Mouse (Mus musculus) kidney, postnatal 36 days (tissue): ENCODE results near the gene Endou.

ENCODE experiments used
- DNase-seq, 2 experiments: peaks; one replicate each; pipeline ENCODE4 v3.0.0; 2021 to 2022; ENCODE audit warnings: mixed read lengths in 2 of 2

Gene Endou

GRCm38 (mm10) chr15:97727048-97727447 is 4.1 kb downstream of the Endou start:
- no peak for DNase-seq

GRCm38 (mm10) chr15:97726310-97726709 is 4.8 kb downstream of the Endou start:
- DNase-seq = no peak

DNA sequence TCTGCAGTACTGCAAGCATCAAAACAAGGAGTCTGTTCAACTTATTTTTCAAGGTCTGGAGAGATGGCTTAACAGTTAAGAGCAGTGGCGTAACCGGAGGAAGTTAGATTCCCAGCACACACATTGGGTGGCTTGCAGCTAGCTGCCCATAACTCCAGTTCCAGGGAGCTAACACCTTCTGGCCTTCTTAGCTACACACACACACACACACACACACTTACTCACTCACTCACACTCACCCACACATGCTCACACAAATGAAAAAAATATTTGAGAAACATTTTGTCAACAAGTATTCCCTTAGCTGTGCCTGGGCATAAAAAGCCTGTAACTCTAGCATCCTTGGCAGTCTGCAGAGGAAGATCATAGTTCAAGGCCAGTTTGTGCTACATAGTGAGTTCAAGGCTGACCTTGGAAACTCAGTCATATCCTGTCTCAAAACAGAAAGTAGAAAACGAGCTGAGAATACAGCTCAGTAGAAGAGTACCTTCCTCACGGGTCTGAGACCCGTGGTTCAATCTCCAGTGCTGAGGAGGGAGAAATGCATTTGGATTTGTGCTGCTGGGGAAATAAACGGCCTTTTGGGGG is 5.8 kb downstream of the Endou start:
- DNase-seq = no peak

GRCm38 (mm10) chr15:97724346-97725197 is 6.6 kb downstream of the Endou start:
- no peak for DNase-seq

- no peak for DNase-seq
Observed at GRCm38 (mm10) chr15:97723536-97724345, 7.4 kb downstream of the Endou start.

DNA sequence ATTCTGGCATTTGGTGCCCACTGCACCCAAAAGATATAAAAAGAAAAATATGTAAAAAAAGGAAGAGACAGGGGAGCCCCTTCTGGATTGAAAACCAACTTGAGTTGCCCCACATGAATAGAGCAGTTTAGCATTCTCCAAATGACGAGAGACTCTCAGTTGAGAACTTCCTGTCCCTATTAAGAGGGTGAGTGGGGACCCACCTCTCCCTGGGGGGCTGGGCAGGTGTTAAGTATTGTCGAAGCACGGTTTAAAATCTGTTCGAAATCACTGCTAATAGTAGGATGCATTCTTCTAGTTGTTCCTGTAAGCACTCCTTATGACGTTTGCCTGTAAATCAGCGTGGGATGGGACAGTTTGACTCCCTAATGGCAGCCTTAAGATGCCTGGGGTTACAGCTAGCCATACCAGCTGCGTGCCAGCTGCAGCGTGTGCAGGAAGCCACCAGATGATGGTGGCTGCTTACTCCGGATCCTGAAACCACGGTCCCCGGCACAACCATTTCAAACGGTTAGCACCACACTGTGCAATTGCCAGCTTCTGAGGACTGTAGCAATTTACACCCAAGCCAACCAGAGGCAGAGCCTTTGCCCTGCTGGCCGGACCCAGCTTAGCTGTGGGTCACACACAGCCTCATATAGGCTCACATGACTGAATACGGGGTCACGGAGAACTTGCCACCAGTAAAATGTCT is 10.0 kb downstream of the Endou start:
- DNase-seq = peak; percentile 41 to 53

DNA sequence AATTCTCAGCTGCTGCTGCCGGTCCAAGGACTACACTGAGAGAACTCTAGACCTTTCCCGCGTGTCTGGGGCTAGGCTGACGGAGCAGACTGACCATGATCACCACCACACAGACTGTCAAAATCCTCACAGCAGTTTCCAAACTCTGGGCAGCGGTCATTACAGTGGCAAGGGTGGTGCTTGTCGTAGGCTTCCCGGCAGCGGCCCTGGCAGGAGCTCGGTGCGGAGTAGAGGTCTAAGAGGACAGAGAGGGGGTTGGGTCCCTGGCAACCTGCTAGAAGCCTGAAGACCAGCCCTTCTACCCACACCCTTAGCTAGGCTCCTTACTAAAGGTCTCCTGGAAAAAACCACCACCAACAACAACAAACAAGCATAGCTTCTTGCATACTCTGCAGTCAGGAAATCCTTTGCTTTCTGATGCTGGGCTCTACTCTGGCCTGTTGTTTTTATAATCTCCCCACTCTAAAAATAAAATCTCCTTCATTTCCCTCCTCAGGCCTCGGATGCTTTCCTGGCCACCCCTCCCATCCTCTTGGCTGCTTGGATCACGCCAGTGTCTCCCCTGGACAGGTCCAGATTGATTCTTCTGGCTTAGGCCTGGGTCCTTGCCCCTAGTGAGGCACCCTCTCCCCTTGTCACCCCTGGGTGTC is 11.0 kb downstream of the Endou start:
- peak; percentile 64 to 65 for DNase-seq

DNA sequence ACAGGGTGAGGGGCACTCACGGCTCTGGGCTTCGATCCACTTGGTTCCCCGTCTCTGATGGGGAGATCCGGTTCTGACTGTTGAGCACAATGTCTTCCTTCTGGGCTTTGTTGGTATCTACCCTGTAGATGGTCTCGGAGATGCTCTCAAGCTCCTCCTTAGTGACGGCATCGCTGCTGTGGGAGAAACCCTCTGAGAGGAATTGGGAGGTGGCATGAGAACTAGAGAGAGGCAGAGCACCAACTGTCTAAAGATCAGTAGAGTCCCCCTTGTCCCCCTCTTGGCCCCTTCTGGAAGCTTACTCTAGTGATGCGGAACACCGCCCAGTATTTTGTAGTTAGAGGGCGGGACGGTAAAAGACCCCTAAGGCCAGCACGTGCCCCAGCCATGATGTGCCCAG is 11.6 kb downstream of the Endou start:
- no peak for DNase-seq

- DNase-seq = no peak
Observed at GRCm38 (mm10) chr15:97718535-97719155, 12.5 kb downstream of the Endou start.

DNA sequence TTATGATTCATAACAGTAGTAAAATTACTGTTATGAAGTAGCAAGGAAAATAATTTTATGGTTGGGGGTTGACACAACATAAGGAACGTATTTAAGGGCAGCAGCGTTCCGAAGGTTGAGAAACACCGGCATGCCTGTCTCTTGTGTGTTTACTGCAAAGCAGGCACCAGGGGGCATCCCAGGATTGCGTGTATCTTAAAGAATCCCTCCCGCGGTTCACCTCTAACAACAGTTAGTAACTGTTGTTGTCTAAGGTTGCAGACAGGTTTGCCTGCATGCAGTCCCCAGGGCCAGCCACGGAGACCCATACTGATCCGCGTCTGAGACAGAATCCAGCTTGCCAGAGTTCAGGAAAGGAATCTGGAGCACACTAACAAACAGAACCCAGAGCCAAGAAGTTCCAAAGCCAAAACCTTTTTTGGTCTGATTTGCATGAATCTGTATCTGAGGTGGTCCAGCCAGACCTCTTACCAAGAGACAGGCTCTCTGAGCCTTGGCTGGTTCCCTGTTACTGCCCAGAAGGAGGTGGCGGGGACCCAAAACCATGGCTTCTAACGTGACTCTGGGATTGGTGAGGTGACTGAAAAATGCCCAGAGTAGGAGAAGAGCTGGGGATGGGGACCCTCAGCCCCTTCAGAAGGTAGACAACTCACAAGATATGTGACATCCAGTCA is 13.1 kb downstream of the Endou start:
- peak; percentile 74 to 84 for DNase-seq

DNA sequence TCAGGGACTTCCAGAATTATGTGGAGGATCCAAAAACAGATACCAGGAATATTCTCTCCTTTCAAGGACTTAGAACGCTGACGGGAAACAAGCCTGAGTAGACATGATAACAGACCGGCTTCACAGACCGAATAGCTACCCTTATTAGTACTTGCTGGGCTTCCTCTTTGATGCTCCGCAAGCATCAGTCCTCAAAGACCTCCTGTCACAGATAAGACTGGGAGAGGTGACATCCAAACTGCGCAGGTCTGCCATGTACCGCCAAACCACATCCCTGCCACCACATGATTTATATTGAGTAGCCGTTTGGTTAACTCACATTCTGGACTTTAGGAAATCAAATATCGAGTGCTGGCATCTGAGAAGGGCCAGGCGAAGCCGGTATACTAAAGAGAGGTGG is 14.4 kb downstream of the Endou start:
- no peak for DNase-seq

- no peak for DNase-seq
Observed at GRCm38 (mm10) chr15:97715734-97716133, 15.4 kb downstream of the Endou start.

DNA sequence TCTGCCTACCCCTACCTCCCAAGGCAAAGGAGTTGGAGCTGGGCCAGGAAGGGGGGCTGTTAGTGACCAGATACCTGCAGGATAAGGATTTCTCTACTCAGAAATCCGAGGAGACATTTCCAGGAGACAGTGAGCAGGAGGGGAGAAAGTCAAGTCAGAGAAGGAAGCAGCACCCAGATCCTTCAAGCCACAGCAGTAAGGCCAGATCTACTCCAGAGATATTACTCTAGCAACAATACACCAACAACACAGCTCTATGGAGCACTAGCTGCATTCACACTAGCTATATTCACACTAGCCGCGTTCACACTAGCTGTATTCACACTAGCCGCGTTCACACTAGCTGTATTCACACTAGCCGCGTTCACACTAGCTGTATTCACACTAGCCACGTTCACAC is 16.1 kb downstream of the Endou start:
- DNase-seq = no peak

DNA sequence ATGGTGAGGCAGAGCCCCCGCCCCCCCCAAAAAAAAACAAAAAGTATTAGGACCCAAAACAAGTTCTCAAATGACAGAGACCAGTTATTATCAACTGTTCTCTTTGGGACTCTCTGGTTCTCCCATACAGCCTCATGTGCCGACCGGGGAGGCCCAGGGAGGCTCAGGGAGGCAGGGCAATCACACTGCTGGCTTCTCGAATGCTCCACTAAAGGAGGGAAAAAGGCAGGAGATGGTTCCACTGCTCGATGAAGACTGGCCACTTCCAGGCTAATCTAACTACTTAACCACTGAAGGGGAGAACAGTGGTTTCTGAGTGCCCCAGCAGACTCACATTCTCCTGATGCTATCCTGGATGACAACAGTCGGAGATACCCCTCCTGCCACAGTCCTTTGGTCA is 18.6 kb downstream of the Endou start:
- DNase-seq = no peak

- DNase-seq = no peak
Observed at GRCm38 (mm10) chr15:97710906-97711305, 20.2 kb downstream of the Endou start.

- DNase-seq = peak; percentile 87 to 93
Observed at GRCm38 (mm10) chr15:97705211-97706050, 25.7 kb downstream of the Endou start, which contains the start of gene Rpap3. TSS of gene Rpap3 (minus strand) at chr15:97705825.

DNA sequence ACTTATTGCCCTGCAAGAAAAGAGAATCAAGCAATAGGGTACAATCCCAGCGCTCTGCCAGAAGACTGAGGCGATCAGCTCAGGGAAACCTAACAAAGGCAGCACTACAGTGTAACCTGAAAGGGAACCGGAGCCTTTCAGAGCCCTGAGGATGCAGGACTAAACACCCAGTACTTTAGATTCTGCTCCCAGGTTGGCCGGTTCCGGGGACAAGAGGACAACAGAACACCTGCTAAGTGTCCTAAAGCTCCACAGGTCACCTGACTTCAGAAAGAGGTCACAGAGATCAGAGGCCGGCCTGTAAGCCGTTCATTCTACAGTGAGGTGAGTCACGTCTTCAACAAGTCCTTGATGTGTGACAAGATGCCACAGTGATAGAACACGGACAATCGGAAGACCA is 34.5 kb downstream of the Endou start:
- DNase-seq = no peak

- DNase-seq = no peak
Observed at GRCm38 (mm10) chr15:97693411-97693810, 37.7 kb downstream of the Endou start.

DNA sequence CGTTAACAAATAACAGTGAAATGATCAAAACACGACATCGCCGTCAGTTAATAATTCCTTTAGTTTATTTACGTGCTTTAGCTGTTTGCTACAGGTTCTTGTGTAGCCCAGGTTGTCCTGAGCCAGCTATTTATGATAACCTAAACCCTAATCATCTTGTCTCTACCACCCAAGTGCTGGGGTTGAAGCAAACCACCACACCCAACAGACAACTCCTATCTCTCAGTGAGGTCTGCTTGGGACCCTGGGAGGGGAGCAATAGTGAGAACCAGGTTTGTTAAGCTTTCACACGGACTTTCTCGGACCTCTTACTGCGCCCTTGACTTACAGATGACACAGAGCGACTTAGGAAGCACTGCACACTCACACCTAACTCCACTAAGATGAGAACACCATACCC is 47.0 kb downstream of the Endou start:
- DNase-seq = no peak

GRCm38 (mm10) chr15:97682053-97682452 is 49.1 kb downstream of the Endou start:
- DNase-seq = peak; percentile 71 to 72
